Mouse (Mus musculus) frontal cortex, adult (tissue): ENCODE results near the gene Unc45b.
"Not testable (repeated sequence)": the region's sequence is repeated elsewhere in the genome, so short reads cannot be mapped to it uniquely, and the experiment has no call there.

Experiments used
- ATAC-seq: cut with Nextera tagmentation; 2 replicates; pipeline ENCODE4 v1.9.2; 2017; ENCODE audit warnings: mild to moderate bottlenecking, moderate library complexity, mixed read lengths; ENCODE audit not compliant: low TSS enrichment

Unc45b gene

DNA sequence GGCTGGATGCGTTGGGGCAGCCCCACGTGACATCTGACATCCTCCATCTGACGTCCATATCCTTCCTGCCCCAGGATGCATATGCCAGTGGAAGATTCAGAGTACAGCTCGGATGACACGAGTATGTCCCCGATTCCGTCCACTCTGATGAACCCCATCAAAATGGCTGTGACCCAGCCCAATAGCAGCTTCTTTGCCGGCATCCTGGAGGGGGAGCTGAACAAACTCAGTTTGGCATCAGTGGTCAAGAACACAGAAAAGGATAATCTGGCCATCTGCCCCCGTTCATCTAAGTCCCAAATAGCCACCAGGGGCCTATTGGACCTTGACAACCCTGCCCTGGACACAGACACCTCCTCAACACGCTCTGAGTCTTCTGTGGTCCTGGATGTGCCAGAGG lies 12.9 kb upstream of the Unc45b start:
- no peak for ATAC-seq

DNA sequence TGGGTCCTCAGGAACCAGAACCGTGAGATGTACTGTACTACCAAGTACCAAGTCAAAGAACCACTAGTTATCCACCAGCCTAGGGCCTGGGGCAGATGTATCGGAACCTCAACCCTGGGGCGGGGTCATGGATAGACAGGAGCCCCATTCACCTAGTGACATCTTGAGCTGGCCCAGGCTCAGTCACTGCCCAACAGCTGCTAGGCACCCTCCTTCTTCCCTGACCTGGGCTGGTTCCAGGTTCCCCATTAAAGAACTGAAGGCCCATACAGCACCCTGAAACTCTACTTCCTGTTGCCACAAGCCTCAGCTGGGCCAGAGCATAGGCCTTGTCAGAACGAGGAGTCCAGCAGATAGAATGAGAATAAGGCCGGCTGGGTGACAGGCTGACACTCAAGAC lies 10.6 kb upstream of the Unc45b start:
- no peak for ATAC-seq

DNA sequence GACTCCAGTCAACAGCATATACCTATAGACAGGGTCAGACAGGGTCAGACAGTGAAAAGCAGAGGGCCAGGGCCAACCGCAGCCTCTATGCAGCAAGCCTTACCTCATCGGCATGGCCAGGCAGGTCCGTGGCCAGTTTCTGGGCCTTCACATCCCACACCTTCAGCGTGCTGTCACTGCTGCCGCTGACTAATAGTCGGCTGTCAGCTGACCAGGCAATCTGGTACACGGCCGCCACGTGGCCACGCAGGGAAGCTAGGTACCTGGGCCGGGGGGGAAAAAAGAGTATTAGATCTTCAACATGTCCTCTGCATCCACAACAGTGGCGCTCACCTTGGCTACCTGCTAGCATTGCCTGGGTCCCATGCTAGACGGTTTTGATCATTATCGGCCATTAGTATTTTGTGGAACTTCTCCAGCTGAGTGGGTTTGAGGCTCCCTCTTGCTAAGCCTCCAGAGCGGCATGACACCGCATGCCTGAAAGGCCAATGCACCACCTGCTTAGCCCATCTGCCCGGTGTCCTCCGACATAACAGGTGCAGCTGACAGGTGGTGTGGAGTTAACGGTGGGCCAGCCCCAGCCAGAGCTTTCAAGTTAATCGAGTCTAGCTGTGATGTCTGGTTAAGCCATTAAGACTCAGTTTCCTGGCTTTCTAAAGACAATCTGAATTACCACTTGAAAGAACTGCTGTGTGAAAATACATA lies 8.6 kb upstream of the Unc45b start:
- ATAC-seq, result no peak

DNA sequence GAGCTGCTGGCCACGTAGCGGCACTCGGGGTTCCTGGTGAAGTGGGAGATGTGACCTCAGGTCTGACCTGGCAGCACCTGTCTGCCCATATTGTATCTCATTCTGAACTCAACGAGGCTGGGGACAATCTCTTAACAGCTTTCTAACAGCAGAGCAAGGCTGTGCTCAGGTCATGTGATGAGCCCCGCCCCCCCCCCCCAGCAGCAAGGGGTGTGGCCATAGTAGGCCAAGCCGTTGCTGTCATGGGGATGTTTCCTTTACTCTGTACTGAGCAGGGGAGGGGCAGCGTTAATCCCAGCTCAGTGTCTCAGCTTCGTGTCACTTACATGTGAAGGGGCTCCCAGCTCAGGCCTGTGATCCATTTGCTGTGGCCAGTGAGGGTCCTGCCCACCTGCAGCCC lies 5.4 kb upstream of the Unc45b start:
- no peak for ATAC-seq

DNA sequence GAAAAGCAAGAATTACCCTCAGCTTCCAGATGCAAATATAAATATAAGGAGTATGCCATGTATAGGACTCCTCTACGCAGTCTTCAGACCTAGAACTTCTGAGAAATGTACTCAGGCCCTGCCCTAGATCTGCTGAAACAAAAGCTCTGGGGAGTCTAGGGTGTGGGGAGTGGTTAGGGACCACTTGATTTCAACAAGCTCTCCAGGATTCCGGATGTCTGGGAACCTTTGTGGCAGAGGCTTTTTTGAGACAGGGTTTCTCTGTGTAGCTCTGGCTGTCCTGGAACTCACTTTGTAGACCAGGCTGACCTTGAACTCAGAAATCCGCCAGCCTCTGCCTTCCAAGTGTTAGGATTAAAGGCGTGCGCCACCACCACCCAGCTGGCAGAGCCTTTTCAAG lies 4.5 kb upstream of the Unc45b start:
- no peak for ATAC-seq

DNA sequence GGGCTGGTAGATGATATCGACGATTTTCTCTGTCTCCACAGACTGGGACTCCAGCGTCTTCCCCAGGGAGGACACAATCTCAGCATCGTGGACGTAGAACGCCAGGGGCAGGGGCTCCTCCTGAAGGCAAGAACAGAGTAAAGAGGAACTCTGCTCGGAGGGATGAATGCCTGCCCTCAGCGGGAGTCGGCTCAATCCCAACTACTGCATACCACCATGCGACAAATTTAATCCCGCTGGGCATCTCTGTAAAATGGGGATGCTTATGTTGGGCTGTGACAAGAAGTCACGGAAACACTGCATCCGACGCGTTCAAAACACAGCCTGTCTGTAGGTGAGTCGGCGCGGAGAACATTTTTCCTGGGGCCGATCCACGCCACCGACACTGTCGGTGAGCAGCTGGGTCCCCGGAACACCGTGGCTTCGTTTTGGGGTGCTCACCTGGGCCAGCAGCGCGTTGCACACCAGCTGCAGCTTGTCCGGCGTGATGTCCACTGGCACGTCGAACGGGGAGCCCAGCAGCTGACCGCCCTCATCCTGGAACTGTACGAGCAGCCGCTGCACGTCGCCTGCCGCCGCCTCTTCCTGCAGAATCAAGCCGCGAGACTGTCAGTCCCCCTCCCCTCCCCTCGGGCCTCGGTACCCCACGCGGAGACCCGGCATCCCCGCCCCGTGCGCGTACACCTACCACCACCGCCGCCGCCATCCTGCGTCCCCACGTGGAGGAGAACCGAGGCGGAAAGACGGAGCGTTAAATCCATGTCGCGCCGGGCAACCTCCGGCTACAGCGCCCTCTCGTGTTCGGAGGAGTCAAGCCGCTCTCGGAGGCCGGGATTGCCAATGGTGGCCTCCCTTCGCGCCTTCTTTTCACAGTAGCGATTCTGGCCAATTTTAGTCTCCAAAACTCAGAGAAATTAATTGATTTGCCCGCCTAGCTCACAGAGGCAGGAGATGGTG lies 2.4 kb upstream of the Unc45b start, which contains the start of gene Nle1:
Gene Nle1, minus strand, starts transcription at position 761 of the 957 bp plus-strand sequence.
- peak; percentile 97 for ATAC-seq

DNA sequence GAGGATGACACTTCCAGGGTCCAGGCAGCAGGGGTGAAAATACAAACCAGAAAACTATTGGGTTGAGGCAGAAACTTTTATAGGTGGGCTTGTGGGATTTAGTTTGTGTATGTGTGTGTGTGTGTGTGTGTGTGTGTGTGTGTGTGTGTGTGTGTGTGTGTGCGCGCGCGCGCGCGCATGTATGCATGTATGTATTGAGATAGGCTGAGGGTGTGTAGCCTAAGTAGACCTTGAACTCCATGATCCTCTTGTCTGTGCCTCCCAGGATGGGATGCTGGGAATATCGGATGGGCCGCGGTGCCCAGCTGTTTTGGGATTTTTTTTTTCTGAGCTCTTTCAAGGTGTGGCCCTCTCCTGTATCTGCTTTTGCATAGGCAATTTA lies 1.8 kb upstream of the Unc45b start:
- no peak for ATAC-seq

DNA sequence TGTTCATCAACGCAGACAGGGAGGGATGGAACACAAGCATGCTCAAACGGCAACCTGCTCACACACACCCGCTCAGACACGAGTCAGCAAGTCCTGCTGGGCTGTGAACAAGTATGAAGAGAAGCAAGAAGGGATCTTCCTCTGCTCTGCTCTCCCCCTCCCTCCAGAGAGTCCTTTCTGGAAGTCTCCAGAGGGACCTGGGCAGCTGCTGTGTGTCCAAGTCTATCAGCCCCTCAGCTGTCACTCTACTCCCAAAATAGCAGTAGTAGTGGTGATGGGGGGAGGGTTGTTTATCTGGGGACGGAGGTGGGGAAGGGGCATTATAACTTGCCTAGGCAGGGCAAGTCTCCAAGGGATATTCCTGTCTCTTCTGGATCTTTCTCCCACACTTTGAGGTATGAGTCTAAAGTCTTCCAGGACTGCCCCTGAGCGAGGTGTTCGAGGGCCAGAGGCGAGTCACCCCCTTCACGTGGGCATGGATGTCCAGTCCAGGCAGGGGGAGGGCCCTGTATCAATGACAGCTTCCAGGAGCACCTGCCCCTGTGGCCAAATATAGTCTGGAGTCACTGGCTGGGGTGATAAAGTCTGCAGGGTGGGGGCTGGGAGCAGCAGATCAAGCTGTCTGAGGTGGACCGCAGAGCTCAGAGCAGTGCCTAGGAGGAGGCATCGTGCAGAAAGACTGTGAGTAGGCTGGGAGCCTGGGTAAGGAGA lies 484 bp downstream of the Unc45b start:
- no peak for ATAC-seq

DNA sequence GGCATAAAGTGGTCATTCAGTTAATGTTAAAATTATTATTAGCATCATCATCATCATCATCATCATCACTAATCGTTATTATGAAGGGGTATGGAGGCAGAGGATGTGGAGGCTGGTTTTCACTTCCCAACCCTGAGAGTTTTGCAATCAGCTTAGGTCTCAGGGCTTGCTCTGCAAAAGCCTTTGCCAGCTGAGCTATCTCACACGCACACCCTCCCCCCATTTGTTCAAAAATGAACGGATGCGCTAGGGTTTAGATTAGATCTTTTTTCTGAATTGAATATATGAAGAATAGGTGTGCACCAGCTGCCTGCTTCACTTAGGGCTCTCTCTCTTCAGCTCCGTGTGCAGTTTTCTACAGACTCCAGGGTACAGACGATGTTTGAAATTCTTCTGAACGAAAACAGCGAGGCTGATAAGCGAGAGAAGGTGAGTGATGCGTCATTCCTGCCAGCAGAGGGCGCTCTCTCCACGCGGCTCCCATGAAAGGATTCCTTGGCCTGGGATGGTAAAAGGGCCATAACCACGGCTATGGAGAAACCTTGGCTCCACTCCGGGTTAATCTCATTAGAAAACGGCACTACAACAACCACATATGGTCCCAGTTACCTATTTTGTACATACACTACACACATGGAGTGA lies 4.5 kb downstream of the Unc45b start:
- ATAC-seq, result peak; percentile 96

DNA sequence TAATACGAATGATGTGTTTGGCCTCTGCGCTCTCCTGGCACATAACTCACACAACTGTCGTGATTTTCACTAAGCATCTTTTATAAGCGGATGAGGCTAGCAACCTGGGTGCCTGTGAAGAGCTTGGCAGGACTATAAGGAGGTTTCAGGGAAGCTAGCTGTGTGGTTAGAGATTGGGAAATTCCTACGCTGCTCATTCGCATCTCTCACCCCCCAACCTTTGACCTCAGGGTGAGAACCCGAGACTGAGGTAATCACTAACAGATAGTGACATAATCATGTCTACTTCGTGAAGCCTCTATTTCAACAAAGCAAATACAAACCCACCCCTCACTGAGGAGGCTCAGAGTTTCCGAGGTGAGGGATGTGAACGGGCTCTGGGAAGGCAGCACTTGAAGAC lies 10.4 kb downstream of the Unc45b start:
- no peak for ATAC-seq

DNA sequence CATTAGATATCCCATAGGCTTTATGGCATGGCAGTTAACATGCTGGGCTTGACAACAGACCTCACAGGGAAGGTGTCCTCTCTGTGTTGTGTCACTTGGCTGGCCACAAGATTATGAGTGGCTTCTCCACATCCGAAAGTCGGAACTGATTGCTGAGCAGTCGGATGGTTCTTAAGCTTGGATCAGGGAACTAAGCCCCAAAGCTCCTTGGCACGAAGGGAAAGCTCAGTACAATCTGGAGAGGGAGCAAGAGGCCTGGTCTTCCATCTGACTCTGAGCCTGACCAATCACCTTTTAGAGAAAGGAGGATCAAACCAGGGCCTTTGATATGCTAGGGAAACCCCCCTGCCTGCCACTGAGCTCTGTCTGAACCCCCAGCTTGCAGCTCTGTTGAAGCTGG lies 11.3 kb downstream of the Unc45b start:
- no peak for ATAC-seq

DNA sequence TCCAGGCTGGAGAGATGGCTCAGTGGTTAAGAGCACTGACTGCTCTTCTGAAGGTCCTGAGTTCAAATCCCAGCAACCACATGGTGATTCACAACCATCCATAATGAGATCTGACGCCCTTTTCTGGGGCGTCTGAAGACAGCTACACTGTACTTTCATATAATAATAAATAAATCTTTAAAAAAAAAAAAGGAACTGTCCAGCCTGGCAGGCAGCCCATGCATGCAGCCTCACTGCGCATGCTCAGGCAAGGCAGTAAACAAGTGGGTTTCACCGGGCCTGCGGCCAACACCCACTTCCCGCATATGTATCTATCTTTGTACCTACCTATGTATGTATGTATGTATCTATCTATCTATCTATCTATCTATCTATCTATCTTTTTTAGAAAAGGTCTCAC lies 13.6 kb downstream of the Unc45b start:
- not testable (repeated sequence) for ATAC-seq

DNA sequence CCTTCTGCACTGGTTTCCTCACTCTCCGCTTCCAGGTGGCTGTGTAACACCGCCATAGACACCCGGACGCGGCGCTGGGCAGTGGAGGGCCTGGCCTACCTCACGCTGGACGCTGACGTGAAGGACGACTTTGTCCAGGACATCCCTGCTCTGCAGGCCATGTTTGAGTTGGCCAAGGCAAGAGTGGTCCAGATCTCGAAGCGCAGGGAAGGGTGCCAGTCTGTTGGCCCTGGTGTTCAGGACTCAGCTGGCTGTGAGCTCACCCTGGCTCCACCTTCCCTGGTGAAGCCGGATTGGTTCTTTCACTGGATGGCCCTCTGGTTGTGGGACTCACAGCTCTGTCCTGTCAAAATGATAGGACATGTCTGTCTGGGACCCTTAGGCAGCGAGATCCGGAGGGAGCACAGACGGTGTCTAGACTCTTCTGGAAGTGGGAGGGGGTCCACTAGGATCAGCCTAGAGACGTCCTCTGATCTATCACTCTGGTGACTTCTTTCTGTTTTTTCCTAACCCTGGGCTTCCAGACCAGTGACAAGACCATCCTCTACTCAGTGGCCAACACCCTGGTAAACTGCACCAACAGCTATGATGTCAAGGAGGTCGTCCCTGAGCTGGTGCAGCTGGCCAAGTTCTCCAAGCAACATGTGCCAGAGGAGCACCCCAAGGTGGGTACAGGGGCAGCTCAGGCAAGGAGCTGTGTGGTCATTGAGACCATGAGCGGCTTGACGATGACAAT lies 18.7 kb downstream of the Unc45b start:
- ATAC-seq, result no peak

DNA sequence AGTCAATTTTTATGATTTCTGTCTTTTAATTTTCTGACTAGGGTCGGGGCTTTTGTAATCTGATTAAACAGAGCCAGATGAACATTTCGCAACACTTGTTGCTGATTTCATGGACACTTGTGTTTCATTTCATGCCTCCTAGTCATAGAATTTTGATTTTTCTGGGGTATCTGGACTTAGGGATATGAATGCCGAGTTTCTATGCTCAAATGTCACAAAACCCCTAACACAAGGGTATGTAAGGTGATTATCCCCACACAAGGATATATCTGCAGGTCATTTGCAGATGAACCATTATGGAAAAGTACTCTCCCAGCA lies 19.2 kb downstream of the Unc45b start:
- ATAC-seq, result no peak

DNA sequence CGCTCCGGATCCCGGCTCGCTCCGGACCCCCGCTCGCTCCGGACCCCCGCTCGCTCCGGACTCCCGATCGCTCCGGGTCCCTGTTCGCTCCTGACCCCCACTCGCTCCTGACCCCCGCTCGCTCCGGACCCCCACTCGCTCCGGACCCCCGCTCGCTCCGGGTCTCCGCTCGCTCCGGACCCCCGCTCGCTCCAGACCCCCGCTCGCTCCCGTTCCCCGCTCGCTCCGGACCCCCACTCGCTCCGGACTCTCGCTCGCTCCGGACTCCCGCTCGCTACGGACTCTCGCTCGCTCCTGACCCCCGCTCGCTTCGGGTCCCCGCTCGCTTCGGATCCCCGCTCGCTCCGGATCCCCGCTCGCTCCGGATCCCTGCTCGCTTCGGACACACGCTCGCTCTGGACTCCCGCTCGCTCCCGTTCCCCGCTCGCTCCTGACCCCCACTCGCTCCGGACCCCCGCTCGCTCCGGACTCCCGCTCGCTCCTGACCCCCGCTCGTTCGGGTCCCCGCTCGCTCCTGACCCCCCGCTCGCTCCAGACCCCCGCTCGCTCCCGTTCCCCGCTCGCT lies 20.1 kb downstream of the Unc45b start:
- ATAC-seq, result not testable (repeated sequence)

DNA sequence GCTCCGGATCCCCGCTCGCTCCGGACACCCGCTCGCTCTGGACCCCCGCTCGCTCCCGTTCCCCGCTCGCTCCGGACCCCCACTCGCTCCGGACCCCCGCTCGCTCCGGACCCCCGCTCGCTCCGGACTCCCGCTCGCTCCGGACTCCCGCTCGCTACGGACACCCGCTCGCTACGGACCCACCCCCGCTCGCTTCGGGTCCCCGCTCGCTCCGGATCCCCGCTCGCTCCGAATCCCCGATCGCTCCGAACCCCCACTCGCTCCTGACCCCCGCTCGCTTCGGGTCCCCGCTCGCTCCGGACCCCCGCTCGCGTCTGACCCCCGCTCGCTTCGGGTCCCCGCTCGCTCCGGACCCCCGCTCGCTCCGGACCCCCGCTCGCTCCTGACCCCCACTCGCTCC lies 20.8 kb downstream of the Unc45b start:
- not testable (repeated sequence) for ATAC-seq

DNA sequence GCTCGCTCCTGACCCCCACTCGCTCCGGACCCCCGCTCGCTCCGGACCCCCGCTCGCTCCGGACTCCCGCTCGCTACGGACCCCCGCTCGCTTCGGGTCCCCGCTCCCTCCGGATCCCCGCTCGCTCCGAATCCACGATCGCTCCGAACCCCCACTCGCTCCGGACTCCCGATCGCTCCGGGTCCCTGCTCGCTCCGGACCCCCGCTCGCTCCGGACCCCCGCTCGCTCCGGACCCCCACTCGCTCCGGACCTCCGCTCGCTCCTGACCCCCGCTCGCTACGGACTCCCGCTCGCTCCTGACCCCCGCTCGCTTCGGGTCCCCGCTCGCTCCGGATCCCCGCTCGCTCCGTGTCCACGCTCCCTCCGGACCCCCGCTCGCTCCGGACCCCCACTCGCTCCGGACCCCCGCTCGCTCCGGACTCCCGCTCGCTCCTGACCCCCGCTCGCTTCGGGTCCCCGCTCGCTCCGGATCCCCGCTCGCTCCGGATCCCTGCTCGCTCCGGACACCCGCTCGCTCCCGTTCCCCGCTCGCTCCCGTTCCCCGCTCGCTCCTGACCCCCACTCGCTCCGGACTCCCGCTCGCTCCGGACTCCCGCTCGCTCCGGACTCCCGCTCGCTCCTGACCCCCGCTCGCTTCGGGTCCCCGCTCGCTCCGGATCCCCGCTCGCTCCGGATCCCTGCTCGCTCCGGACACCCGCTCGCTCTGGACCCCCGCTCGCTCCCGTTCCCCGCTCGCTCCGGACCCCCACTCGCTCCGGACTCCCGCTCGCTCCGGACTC lies 21.5 kb downstream of the Unc45b start:
- ATAC-seq, result not testable (repeated sequence)

DNA sequence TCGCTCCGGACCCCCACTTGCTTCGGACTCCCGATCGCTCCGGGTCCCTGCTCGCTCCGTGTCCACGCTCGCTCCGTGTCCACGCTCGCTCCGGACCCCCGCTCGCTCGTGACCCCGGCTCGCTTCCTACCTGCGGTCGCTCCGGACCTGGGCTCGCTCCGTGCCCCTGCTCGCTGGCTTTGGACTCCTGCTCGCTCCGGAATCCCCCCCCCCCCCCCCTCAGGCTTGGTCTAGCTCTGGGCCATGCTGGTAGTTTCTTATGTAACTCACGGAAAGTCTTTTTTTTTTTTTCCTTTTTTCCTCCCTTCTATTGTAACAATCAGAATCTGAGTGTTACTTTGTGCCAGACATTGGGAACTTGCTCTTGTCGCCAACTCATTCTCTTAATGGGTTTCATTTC lies 22.8 kb downstream of the Unc45b start:
- no peak for ATAC-seq

DNA sequence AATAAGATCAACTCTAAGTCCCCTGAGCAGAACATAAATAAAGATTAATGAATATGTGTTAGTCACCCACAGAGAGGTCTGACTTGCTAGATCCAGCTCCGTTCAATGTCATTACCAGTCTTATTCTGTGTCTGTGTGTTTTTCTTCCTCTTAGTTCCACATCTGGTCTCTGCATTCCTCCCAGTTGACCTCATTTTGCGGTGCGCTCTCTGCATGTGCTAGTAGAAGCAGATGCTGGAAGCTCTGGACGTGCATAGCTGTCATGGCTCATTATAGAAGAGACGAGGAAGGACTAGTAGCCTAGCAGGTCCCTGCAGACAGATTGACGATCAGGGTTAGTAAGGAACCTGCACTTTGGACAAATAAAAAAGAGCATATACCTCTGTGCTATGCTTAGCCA lies 33.0 kb downstream of the Unc45b start:
- ATAC-seq, result no peak

DNA sequence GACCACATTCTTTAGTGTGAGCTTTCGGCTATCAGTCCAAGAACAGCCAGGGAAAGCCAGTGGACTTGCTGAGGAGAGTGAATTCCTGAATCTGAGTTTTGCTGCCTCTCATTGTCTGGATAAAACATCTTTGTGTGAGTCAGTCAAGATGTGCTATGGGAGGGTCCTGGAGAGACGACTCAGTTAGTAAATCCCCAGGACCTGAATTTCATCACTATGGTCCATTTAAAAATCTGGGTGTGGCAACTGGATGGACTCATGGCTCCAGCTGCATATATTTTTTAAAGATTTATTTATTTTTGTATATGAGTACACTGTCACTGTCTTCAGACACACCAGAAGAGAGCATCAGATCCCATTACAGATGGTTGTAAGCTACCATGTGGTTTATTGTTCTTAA lies 35.3 kb downstream of the Unc45b start:
- no peak for ATAC-seq
